Mouse (Mus musculus) embryonic fibroblast, embryonic 13.5 days (primary cell): ENCODE results near the gene Syngr4.

Source experiments
- CTCF ChIP-seq: IDR thresholded peaks from 2 replicates; pipeline ENCODE4 v1.5.1; 2011; ENCODE audit warnings: mild to moderate bottlenecking, control low read depth, low read length, moderate library complexity, borderline replicate concordance; ENCODE audit not compliant: insufficient read depth
- POLR2A ChIP-seq: IDR thresholded peaks from 2 replicates; pipeline ENCODE4 v1.6.1; 2011; ENCODE audit warnings: low read depth, mild to moderate bottlenecking, control low read depth, low read length, moderate library complexity

- TF ChIP-seq POLR2A (no peak), CTCF (no peak)
Measured at GRCm38 (mm10) chr7:45880531-45880930, 16.0 kb downstream of the Syngr4 start.
